Mouse (Mus musculus) spleen, embryonic (tissue): ENCODE data around the gene Tmem186.

ENCODE experiments used
- CTCF ChIA-PET: fragments of 350-600 bp; sonication (Branson Sonifier 250); formaldehyde crosslinking; loops from one replicate; lab custom pipeline; 2022; lab: Charles Lee

The Tmem186 gene

DNA sequence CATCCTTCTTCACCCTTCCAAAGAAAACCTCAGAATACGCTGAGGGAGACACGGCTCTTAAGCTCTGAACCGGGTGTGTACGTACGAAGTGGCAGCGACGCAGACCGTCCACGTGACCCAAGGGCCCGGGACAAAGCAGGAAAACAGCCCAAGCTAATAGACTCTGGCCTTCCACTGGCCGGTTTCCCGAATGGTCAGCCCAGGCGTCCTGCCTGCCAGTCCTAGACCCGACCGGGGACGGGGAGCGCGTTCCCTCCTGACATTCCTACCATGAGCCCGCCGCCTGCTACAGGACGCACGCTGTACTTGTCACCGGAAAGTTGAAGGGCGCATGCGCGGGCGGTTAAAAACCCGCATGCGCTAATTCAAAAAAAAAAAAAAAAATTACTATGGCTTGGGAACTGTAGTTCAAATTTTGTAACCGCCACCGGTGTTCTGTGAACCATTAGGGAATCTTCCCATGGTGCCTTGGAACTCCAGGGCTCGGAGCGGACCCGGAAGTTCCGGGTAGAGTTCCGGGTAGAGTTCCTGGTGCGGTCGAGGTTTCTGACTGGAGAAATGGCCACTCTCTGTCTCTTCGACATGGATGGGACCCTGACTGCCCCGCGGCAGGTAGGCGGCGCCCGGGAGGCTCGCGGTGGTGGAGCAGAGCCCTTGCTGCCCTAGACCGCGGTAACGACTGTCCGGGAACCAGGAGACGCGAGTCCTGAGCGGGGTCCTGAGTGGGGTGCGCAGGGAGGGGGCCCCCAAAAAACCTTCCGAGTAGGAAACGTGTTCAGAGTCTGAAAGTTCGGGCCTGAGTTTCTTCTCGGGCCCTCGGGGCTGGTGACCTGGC, at the start of gene Tmem186, which contains the start of gene Pmm2:
Tmem186 (minus strand) TSS at position 496 of the 835 bp plus-strand sequence.
Pmm2 (plus strand) TSS at position 458 of the 835 bp plus-strand sequence.
- CTCF ChIA-PET: no interaction called here

DNA sequence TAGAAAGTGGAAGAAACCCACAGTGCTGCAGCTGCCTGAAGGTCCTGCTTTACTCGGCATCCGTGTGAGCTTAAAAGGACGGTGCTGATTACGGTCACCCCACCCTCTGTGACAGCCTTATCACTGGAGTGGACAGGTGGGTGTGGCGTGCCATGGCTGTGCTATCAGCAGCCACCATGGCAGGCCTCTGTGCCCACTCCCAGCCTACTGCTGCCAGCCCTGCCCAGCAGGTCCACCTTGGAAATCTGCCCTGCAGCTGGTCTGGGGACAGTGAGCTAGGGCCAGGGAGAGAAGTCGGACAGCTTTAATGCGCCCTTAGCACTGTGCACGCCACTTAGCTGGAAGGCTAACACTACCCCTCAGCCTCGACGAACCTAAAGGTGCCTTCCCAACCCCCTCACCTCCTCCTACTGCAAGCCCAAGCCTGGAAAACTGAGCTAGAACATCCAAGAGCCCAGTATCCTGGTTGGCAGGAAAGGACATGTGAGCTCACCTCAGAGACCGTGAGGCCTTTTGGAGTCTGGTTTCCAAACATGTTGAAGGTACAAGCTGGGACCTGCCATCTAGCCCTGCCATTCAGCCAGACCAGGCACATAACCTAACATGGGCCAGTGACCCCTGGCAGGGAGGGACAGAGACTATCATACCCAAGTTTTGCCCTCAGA, 49.5 kb upstream of the Tmem186 start:
- CTCF ChIA-PET: interaction anchor here (0.6 to 2.6 kb wide), 2 partner anchors 82 to 177 kb away, joined by 4 to 13 read pairs; no protein-coding TSS in a partner anchor

DNA sequence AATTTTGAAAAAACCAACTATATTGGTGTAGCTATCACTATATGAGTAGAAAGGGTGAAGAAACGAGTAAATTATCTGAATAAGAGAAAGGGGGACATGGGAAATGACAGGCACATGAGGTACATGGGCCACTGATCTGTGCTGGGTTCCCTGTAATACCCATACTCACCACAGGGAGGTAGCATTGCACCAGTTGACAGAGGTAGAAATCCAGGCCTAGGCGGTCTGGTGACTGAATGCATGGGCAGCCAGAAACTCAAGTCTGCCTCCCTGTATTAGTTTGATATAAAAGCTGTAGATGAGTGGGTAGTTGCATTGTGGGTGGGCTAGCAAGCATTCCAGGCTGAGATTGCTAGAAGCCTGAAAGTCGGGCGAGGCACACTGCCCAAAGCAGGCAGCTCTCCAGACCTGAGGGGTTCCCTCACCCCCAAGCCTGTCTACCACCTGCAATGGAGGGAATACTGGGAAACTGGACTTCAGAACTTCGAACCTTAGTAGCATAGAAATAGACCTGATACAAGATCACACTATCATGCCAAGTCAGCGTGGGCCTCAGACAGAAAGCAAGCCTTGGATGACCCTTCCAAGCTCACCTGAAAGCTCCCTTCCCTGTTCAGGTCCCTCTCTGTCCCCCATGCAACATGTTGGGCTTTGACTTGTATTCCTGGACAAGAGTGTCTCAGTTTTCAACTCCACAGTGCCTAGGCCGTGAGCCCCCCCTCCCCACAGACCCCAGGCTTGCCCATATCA, 48.8 kb upstream of the Tmem186 start:
- CTCF ChIA-PET: interaction anchor here (0.7 to 2.6 kb wide), 2 partner anchors 35 to 82 kb away, joined by 6 to 13 read pairs; no protein-coding TSS in a partner anchor

DNA sequence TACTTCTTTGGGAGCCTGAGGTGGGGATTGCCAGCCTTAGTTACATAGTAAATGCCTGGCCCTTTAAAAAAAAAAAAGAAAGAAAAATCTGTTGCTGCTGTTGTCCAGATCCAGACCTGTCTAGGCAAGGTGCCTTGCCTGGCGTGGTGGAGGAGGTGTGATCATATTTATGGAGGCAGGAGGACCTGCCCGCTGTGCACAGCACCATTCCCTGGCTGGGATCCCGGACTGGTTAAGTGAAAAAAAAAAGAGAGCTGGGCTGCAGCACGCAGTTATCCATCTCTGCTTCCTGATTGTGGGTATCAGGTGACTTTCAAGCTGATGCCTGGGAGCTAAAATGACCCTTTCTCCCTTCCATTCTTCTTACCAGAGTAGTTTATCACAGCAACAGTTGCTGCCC, 47.6 kb upstream of the Tmem186 start:
- CTCF ChIA-PET: no interaction called here

DNA sequence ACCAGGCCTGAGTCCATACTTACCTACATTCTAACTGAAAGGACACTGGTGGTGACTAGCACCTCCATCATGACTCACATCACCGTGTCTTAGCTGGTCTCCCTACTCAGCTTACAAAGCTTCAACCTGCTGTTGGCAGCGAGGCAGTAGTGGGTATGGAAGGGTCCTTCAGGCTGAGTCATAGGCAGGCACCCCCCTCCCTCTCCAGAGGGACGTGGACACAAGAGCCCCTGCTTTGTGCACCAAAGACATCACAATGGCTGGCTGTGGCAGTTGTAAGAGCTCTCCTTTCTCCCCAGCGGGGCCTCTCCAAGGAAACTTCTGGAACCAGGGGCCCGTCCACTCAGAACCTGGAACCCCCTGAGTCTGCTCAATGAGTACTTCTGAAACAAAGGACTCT, 43.0 kb upstream of the Tmem186 start, which contains the start of gene Gm5767:
Gm5767 (plus strand) TSS at position 301 of the 400 bp plus-strand sequence.
- CTCF ChIA-PET: no interaction called here

DNA sequence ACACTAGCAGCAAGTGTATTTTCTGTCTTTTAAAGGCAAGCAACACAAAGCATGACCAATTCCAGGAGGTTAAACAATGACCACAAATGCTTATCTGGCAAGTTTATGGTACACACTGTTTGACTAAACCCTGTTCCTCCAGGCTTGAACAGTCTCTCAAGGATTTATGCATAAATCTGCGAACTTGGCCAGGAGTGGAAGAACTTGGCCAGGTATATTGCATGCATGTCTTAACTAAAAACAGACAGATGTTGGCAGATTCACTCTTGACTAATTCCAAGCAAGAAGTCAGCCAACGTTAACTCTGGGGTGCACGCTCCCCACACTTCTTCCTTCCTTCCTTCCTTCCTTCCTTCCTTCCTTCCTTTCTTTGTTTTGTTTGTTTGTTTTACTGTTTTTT, 42.3 kb upstream of the Tmem186 start:
- CTCF ChIA-PET: no interaction called here

DNA sequence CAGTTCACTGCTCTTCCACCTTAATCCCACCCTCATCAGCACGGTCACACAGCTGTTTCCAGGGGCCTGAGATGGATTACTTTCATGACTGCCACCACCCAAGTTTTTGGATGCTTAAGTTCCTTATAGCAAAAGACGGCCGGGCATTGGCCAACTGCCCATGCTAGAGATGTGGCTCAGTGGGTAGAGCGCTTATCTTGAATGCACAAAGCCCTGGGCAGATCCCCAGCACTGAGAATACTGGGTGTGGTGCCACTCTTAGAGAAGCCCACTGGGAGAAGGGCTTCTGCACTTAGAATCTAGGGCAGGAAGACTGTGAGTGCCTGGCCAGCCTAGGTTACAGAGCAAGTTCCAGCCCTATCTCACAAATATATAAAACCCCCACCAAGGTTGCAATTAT, 41.2 kb upstream of the Tmem186 start:
- CTCF ChIA-PET: no interaction called here

DNA sequence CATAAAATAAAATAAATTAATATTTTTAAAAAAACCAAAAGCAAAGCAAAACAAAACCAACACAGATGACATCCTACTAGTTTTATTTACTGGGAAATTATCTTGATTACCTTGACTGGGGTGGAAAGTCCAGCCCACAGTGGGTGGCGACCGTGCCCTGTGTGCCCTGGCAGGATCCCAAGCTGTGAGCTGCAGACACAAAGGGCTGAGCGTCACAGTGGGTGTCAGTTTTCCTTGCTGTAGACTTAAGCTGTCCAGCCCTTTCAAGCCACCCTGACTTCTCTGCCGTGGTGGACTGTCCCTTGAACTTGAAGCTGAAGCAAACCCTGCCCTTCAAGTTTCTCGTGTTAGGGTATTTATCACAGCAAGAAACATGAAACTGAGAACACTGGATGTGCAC, 40.5 kb upstream of the Tmem186 start:
- CTCF ChIA-PET: no interaction called here

DNA sequence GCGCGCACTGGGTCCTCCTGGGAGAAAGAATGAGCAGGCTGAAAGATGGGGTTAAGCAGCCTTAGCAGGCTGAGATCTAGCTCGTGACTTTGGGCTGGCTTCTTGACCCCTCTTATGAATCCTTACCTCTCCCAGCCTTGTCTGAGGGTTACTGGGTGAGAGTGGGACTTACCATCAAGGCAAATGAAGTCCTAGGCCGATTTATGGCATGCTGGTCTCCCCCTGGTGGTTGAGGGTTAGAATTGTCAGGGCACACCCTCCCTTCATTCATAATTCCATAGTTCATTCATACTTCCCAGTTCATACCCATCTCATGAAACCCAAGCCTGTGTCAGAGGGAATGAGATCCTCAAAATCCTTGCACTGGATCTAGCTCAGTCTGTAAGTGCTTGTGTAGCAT, 39.3 kb upstream of the Tmem186 start:
- CTCF ChIA-PET: no interaction called here

DNA sequence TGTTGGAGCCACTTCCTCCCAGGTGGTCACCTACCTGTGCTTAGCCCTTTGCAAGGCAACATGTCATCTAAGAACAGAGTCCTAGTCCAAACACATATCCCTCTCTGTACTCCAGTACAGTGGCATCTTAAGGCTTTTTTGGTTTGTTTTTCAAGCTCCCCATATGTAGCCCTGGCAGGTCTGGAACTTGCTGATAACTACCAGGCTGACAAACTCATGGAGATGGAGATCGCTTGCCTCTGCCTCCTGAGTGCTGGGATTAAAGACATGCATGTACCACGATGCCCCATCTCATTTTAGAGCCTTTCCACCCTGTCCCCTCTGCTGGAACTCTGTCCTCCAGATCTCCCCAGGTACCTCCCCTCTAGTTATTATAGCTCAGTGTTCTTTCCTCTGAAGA, 38.7 kb upstream of the Tmem186 start:
- CTCF ChIA-PET: no interaction called here

DNA sequence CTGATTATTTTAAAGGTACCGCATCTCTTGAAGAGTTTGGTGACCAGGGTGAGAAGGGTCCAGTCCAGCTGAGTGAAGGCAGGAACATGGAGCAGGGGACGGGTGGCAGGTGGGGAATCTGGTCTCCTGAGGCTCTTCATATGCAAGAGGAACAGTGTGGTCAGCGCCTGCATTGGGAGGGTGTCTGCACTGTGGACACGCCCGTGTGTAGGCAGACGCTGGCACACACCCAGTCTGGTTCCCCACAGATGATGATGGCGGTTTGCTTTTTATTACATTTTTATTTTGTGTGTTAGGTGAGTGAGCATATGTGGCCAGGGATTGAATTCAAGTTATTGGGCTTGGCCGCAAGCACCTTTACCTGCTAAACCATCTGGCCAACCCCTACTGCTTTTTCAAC, 38.0 kb upstream of the Tmem186 start:
- CTCF ChIA-PET: no interaction called here

DNA sequence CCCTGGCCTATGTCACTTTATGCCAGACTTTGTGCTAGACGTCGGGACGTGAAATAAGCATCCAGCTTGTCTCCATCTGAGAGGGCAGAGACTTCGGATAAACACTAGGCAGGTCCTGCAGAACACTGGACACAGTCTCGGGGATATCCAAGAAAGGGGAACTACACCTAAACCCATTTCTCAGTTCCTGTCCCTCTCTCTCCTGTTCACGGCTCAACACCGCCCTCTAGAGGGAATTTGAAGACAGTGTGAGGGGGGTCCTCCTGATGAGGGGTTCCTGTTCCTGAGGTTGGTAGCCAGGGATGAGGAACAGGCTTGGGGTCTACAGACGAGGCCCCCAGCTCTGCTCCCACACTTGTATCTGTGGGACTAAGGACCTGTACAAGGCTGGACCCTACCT, 36.7 kb upstream of the Tmem186 start:
- CTCF ChIA-PET: interaction anchor here (1.0 to 1.3 kb wide), 3 partner anchors 179 to 269 kb away, joined by 3 to 5 read pairs (median 3); no protein-coding TSS in a partner anchor

DNA sequence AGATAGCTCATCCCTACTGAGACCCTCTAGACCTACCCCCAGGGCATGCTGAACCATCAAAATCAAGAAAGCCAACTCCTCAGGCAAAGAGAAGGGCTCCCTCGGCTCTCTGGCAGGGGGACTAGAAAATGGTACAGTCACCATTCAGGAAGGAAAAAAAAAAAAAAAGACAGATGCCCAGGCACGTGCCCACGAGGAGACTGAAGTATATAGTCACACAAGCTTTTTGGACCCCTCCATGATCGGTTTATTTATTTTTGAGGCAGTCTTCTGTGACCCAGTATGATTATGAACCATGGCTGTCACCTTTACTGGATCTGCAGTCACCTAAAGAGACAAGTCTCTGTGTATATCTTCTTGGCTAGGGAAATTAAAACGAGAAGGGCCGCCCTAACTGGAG, 35.8 kb upstream of the Tmem186 start:
- CTCF ChIA-PET: interaction anchor here (0.6 to 1.0 kb wide), 4 partner anchors 24 to 268 kb away, joined by 3 to 11 read pairs (median 3); no protein-coding TSS in a partner anchor

DNA sequence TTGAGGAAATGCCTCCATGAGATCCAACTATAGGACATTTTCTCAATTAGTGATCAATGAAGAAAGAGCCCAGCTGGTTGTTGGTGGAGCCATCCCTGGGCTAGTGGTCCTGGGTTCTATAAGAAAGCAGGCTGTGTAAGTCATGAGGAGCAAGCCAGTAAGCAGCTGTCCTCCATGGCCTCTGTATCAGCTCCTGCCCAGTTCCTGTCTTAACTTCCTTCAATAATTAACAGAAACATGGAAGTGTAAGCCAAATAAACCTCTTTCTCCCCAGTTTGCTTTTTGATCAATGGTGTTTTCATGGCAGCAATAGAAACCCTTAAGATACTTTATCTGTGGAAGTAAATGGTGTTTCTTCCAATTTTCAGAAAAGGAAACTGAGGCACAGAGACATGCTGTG, 35.3 kb upstream of the Tmem186 start:
- CTCF ChIA-PET: no interaction called here

DNA sequence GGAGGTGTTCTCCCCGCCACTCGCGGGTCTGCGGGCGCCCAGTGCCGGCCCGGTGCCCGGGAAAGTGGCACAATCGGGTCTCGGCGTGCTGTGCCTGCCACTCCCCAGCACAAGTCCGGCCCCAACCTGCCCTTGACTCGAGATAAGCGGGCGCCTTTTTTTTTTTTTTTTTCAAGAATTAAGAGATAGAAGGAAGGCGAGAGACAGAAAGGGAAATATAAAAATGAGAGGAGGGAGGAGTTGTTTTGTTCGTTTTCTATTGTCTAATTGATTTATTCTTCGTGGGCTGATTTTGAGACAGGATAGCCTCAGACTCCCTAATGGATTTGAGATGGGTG, 34.8 kb upstream of the Tmem186 start:
- CTCF ChIA-PET: no interaction called here

DNA sequence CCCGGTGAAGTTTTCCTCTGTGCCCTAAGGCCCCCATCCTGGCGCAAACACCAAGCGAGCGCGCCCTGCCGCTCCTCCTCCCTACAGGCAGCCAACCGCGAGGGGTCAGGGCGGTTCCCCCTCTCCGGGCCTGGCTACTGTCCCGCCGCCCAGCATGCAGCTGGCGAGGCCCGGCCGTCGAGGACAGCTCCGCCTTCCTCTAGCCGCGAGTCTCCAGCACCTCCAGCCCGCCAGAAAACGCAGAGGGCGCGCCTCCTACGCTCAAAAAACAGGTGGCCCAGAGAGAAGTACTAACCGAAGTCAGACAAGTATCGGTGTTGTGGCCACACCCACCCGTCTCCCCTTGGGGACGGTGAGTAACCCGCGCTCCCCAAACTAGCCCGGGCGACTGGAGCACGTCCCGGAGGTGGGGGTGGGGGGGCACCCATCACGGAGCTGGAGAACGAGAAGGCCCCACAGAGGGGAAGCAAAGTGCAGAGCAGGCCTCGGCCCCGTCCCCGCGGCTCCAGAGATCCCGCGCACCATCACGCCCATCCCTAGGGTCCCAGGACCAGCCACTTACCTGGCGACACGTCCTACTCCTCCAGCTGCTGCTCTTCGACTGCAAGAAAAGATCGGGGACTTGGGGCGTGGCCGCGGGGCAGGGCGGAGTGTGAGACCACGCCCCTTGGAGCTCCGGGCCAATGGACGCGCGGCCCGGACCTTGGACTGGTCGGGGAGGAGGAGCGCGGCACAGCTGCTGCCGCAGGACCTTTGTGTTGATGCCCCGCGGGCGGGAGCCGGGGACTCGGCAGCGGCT, 34.2 kb upstream of the Tmem186 start, which contains the start of gene Carhsp1:
Carhsp1 (minus strand) TSS at position 605 of the 799 bp plus-strand sequence.
- CTCF ChIA-PET: no interaction called here

DNA sequence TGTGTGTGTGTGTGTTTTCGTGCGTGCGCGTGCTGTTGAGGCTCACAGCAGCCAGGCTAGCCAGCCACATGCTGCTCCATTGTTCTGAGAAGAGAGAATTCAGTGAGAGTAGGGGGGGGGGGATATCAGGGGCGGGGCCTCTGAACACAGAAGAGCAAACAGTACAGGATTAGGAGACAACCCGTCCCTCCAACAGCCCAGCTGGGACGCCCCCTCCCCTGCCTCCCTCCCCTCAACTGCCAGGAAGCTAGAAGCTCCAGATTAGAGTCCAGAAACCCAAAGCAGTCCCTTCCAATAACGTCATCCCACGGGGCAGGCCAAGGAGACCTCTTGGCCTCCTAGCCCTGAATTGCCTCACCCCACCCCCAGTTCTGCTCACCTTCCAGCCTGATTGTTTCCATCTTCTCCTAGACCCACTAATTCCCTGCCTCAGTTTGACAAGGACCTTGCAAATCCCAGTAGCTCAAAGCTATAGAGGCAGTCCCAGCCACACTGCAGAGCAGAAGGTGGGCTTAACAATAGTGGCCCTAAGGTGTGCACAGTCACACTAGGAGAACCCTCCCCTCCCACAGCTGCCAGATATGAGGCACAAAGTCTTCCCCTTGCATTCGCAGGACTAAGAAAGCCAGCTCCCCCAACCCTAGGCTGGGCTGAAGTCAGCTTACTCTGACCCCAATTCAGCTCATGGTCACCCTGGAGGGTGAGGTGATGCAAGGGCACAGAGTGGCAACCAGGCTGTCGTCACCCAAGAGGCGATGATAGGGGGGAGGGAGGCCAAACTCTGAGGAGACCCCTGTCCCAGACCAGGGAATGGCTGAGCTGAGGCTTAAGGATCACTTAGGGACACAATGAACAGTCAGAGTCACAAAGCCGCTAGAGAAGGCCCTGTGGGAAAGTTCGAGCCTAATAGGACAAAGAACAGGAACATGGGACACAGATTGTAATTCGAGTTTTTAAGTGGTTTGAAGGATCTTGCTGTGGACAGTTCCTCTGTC, 32.8 kb upstream of the Tmem186 start:
- CTCF ChIA-PET: no interaction called here

DNA sequence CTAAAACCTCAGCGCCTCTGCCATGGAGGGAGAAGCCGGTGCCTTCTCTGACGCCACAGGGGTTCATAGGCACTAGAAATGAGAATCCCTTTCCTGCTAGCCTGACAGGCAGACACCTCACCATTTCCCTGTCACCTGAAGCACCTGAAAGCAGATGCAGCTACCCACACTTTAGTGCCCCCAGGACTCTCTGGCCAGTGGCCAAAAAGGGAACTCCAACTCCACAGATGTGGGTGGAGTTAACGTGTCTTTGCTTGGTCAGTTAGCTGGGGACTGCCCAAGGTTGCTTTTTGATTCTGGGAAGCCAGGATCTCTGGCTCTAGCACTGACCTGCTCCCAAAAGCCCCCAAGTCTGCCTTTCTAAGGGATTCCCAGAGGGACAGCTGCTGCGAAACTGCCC, 31.9 kb upstream of the Tmem186 start:
- CTCF ChIA-PET: no interaction called here

DNA sequence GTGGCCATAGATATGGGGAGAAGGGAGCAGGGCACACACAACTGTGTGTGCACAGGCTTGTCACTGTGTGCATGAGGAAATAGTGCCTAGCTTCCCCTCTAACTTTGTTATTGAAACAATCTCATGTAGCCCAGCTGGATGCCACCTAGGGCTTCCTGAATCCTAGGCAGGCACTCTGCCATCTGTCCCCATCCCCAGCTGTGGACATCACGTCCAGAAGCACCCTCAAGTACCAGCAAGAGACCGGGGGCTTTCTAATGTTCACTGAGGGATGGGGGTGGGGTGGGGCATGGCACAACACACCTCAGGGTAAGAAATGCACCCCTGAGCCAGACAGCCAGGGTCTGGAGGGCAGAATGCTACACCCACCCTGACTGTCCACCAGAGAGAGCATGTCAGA, 30.9 kb upstream of the Tmem186 start:
- CTCF ChIA-PET: no interaction called here

DNA sequence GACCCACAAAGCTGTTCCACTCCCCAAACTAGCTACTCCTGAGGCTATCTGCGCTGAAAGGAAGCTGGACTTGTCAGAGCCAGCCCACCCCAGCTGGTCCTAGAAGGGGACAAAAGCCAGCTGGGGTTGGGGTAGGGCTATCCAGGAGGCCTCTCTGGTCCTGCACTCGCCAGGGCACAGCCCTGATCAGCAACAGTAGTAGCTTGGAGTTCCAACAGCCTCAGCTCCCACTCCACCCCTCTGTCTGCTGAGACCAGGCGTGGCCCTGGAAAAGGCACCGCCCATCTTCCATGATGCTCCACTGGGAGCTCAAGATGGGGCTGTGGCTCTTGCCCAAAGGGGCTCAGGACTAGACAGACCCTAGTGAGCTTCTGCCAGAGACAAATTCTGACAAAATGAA, 30.3 kb upstream of the Tmem186 start:
- CTCF ChIA-PET: interaction anchor here (0.7 kb wide), 1 partner anchor 172 kb away, joined by 3 read pairs; no protein-coding TSS in a partner anchor
